Mouse (Mus musculus): ENCODE results near the gene Begain.

Gene Begain

DNA sequence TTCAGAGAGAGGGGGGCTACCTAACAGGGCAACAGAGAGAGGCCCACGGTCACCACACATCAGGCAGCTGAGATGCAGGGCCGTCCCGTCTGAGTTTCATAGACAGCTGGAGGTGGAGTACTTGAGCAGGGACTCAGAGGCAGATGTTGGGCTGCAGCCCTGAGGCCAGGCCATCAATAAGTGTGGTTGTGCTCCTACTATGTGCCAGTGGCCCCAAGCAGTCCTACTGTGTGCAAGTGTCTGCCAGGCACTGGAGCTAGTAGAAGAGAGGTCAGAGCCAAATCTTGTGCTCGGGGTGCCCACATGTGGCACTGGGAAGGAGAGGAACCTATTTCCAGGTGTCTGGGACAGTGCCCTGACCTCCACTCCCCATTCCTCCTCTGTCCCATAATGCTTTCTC is 18.1 kb downstream of the Begain start:
- DNase-seq: no peak

DNA sequence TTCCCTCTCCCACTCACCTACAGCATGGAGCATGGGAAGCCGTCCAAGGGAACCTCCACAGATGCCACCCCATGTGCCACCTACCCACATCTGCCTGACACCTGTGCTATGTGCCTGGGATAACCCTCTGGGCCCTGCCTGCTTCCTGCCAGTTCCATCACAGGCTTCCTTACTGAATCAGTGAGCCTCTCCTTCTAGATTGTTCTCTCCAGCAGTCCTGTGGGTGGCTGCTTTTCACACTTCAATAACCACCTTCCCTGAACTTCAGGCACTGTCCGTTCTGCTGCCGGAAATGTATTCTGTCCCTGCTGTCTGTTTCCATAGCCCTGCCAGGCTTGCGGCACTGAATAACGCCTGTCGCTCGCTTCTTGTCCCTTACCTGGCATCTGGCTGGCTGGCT is 22.4 kb downstream of the Begain start:
- no peak for DNase-seq

DNA sequence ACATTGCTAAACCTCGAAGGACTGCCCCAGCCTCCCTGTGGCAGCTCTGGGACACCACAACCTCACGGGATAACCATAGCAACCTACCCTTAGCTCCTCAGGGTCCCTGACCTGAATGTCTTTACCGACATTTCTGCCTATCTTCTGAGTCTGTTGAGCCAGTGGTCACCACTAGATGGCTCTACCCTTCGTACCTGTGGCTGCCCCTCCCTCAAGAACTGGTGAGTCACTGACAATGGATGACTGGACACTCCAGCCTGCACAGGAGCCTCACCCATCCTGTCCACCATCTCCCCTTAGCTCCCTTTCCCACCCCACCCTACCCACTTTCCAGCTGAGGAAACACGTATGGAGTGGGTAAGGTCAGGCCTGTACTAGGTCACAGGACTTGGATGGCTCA is 23.5 kb downstream of the Begain start:
- no peak for DNase-seq

DNA sequence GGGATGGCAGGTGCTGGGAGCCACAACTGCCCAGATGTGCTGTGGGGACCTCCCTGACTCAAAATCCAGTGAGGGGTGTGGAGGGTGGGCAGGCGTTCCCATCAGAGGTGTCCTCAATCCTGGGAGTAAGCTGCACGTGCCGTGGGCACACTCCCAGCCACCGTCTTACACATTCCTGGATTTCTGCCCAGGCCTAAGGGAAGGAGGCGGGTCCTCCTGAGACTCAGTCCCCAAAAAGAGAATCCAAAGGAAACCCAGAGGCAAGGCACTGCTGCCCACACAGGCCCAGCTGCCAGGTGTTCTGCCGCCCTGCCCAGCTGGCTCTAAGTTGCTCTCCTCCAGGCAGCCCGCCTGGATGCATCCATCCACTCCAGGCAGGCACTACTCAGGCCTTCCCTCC is 28.7 kb downstream of the Begain start:
- no peak for DNase-seq

DNA sequence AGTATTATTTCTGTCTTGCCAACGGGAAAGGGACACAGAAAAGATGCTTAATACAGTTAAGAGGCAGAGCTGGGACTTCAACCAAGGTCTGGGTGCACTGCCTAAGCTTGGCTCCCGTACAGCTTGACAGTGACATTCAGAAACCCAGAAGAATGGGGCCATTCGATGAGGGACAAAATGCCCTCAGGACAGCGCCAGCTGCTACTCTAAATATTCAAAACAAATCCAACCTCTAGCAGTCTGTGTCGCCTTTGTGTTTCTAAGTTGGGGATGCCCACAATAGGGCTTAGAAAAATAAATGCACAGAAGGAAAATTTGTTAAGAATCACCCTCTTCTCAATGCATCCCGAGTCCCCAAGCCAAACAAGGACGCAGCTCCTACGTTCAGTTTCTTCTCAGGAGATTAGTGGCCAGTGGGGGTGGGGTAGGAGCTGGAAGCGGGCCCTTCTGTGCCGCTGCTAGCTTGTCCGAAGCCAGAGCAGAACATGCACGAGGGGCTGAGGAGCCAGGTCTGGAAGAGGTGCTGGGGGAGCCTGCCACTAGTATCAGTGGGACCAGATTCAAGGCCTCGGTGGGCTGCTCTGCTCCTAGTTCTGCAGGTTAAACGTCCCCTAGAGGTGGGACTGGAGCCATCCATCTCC is 29.7 kb downstream of the Begain start:
- DNase-seq: peak; percentile 62

DNA sequence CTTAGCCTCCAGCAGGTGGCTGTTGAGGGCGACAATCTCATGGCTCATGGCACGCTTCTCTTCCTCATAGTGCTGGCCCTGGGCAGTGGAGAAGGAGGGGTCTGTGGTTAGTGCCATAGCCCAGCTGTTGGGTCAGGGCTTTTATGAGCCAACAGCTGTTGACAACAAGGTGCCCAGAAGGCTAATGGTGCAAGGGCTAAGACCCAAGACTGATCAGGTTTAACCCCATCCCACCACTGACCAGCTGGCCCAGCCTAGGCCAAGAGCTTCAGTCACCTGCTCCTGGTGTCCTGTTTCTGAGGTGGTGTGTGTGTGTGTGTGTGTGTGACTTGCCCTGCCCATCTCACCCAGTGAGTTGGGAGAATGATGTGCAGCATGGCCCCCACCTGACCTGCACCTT is 31.0 kb downstream of the Begain start:
- no peak for DNase-seq

DNA sequence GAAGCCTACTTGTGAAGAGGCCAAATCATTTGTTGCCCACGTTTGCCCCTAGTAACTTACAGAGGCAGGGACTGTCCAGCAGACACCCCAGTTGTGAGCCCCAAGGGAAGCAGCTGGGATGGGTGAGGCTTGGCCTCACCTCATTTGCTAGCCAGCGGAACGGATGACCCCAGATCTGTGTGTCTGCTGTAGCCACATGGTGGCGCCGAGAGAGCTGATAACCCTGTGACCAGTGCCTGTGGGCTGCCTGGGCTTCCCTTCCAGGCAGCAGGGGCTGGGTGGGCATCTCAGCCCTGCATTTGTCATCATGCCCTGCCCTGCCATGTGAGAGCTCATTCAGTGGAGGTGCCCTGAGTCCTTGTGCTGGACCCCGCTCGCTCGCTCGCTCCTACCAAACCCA is 44.2 kb downstream of the Begain start:
- DNase-seq: no peak

DNA sequence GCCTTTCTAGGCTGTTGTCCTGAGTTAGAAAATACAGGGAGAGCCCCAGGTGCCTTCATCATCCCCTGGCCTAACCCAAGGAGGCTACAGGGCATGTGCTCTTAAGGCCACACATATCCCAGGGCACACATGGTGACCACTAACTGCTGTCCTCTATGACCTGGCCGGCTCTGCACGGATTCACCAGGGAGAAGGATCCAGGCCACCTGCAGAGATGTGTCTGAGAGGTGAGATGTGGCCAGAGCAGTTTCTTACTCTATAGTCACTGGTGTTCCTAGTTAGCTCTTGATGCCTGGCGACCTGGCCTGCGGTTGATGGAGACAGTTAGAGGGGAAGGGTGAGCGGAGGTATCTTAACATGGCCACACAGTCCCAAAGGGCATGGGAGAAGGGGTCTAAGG is 45.1 kb downstream of the Begain start:
- no peak for DNase-seq

DNA sequence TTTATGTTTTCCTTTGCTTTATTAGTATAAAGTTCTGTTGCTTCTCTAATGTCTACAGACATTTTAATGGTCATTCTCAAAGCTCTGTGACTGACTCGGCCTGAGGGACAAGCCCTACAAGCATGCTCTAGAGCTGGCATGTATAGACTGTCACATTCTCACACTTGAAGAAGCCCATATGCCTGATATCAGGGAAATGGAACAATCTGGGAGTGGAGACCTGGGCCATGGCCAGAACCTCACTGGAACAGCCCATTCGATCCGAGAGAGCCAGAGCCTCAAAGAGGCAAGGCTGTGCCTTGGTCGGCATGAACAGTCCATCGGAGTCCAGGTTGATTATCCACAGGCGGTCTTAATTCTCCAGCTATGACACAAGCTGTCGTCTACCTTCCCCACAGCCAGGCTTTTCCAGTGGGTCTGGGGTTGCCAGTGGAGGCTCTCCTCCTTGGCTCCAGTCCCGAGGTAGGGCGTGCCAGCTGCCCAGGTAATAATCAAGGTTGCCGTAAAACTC is 45.8 kb downstream of the Begain start:
- no peak for DNase-seq

DNA sequence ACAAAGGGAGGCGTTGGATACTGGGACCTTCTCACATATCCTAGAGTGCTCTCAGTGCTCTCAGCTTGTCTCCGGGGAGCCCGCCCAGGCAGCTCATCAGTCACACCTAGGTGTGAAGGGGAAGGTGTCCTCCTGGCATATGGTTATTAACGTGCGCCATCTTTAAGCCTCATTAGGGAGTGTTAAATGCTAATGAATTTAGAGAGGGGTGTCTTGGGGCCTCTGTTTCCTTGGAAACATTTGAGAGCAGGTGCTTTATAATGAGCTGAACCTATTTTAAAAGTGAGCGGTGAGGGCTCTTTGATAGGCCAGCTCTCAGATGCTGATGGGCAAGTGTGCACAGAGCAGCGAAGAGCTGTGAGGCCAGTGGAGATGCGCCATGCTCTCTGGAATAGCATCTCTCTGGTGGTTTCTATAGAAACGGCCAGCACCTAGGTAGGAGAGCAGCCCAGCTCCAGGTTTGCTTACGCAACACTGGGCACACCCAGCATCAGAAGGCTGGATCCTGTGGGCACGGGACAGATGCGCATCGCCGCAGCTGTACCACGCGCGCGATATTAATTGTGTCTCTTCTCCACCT is 57.9 kb downstream of the Begain start:
- no peak for DNase-seq

DNA sequence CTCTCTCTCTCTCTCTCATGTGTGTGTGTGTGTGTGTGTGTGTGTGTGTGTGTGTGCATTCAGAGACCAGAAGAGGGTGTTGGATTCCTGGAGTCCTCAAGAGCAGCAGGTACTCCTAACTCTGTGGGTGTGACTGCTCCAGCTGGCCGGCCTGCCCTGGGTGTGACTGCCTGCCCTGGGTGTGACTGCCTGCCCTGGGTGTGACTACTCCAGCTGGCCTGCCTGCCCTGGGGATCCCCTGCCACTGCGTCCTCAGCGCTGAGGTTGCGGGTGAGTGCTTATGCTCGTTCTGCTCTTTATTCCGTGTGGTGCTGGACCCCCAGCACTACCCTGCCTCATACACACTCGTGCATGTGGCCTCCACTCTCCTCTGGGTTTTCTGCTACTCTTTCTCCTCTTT is 65.0 kb downstream of the Begain start:
- no peak for DNase-seq

DNA sequence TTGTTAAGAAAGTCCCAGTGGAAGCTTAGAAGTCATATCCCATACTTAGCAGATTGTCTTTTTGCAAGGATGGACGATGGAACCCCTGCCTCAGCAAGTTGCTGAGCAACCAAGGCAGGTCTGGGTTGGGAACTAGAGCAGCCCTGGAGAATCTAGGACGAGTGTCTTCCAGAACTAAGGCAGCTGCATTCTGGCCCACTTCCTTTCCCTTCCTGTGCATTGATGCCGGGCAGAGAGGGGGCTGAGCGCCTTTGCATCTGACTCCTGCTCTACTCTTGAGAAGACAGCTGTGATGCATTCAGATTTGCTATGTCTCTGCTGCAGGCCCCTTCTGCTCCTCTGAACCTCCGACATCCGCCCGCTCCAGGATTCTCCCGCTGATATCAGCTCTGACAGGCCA is 70.8 kb downstream of the Begain start:
- no peak for DNase-seq

DNA sequence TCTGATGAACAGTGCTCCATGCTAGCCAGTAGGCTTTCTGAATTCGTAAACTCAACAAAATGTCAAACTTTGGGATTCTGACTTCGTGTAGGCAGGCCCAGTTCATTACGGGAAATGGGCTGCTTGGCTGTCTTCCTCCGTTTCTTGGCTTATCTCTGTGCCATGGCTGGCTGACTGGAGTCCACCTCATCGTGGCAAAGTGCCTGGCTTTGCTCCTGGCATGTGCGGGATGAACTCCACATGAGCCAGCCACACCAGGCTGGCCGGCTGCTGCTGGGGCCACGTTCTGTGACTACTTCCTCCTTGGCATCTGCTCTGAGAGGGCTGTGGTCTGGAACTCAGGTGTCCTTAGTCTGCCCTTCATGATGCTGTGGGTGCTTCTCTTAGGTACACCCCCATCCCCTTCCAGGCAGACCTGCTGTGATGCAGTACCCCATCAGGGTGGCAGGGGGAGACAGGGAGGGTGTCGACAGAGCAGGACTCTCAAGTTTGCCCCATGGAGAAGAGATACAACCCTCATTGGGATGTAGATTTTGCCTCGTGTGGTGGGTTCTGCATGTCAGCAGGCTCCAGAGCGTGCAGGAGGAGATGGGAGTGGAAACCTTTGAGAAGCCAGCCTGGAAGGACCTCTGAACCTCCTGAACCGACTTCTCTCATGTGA is 71.9 kb downstream of the Begain start:
- no peak for DNase-seq

DNA sequence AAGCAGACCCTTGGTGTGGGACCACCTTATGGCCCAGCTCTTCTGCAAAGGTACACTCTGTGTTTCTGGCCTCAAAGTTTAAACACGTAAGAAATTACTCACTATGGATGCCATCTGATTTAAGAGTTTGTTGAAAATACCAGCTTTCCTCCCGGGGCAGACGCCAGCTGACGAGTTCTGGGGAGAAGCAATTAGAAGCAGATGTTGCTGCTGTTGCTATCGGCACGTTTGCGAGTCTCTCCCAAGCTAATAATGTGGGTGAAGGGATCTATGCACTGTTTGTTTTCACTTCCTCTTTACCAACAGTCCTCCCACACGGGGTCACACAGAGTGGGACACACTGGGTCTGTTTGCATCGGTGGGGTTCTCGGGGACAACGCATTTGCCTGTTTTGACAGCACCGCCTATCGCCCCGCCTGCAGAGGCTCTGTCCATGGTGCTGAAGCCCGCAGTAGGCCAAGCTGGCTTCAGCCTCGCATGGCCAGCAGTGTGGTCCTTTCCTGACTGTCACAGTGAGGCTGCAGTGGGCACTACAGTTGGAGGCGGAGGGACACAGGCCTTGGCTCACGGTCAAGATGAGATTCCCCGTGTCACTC is 73.5 kb downstream of the Begain start:
- DNase-seq: peak; percentile 17

DNA sequence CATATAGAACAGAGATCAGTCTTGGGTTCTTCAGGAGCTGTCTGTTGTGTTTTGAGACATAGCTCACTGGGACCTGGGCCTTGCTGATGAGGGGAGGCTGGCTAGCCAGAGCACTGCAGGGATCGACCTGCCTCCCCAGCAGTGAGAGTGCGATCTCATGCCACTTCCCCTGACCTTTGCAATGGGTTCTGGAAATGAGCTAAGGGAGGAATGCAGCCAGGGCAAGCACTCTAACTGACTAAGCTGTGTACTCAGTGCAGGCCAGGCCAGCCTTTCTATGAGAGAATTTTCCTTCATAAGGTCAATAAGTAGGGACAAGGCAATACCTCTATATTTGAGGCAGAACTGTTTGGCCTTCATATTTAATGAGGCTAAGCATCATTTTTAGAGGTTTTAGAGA is 75.0 kb downstream of the Begain start:
- no peak for DNase-seq

DNA sequence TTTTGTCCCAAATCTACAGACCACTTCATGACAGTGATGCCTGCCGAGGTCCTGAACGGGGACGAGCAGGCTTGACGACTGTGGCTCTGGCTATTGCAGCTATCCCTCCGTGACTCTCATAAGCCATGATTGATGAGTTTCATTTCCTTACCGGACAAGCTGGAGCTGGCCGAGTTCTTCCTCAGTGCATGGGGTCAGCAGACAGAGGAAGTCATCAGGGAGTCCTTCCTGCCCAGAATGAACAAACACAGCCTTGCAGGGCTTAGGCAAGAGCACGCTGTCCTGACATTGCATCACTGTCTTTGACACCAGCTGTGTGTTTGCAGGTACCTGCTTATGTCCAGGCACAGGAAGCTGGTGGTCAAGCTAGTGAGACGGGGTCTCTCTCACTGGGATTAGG is 77.6 kb downstream of the Begain start:
- peak; percentile 20 for DNase-seq

DNA sequence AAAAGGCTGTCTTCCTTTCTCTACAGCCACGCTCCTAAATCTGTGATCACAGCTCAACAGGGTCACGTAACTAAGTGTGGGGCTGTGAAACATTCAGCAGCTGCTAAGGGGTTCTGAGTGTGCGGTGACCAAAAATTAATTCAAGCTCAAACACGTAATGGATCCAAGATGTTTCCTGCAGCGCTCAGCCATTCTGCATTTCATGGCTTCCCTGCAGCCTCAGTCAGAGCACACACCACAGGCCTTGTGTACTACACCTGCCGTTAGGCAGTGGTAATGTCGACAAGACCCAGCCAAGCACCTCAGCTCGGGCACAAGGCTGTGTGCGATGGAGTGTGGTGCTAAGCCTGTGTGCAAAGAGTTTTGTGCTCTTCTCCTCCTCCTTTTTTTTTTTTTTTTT is 80.6 kb downstream of the Begain start:
- DNase-seq: no peak

DNA sequence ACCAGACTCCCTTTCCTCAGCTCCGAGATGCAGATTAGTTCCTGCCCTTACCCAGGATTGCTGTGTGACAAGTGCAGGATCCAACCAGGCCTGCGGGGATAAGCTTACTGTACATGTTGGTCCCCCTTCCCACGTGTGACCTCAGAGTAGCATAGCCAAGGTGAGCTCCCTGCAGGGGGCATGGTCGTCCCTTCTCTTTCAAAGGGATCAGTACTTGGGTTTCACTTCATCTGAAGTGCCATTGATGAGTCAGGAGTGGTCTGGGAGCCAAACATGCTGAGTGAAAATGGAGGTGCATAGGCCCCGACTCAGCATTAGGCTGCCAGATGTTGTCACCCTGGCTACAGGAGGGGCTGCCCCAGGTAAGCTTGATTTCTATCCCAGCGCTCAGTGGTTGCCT is 83.0 kb downstream of the Begain start:
- DNase-seq: no peak

DNA sequence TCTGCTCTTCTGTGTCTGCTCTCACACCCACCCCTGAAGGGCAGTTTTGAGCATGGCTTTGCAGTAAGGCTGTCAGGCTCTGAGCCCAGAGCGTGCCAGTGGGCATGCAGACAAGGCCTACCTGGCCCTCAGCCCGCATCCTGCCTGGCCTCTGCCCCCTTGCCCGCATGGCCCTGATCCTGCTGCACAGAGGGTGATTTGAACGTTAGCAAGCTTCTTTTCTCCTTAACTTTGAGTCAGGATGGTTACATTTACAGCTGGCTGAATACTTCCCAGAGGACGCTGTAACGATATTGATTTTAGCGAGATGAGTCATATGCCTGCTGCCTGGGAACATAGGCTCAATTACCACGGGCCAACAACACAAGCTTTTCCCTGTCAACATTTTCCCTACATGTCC is 83.5 kb downstream of the Begain start:
- DNase-seq: no peak

DNA sequence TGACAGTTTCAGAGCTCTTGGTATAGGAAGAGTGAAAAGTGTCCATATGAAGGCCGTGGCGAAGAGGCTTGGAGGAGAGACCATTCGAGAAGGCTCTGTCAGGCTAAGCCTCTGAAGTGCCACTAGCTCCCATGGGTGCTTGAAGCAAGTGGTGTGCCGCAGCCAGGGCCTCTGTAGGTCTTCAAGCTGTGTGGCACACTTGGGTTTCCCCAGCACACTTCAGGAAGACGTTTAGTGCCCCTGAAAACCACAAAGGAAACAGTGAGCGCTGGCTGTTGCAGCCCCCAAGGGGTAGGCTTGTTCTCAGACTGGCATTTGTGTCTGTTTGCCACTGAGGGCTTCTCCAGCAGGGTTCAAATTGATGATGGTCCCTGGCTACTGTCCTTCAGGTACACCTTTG is 84.5 kb downstream of the Begain start:
- DNase-seq: no peak

DNA sequence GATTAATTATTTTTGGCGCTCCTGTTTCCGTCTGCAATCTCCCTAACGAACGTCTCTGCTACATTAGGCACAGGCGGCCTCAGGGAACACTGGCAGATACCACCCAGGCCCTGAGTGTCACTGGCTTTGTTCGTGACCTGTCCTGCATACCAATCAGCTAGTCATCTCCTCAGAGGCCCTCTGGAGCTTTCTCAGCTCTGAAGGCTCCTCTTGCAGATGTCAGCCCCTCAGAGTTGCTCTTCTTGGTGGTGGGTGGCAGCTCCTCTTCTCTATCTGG is 85.4 kb downstream of the Begain start:
- no peak for DNase-seq

Data from layer of hippocampus, adult 9-11 months (tissue).